28 mouse cellular contexts compared by ENCODE assay signal in the genomic region with DNA sequence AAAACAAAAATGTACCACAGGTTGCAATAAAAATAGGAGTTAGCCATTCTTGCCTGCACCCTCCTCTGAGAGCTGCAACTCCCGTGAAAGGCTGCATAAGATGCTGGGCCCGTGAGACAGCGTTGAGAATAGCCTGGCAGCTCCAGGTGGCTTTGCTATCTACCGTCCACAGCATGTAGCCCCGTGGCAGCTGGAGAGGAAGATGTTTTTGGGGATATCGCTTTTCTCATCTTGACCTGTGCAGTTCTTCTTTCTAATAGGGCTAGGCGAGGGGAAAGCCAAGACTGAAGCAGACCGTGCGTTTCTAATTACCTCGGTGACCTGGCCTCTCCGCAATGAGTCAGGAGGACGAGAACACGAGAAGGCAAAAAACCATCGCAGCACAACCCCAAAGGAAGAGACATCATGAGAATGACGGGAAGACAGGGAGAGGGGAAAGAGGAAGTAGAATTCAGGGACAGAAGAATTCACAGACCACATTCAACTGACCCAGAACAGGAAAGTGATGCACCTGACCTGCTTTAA. TPM values are rescaled to one million over a fixed set of nuclear protein-coding genes. Genes with fewer than 3 reads are reported as not detected.
DNase-seq lines count a peak whose midpoint lies in the region; ATAC-seq and TF ChIP-seq lines count a peak whose summit lies in the region.
"Had no signal": no experiment of that assay in that cellular context is flagged by ENCODE, and none has a peak within 500 bp of the region (broad histone marks: within the 10 kb centered on the region; RNA-seq: fewer than 3 reads in every experiment).

No protein-coding gene starts in this region.

- ATAC-seq in kidney, embryonic 14.5 days (ENCODE audit: low FRiP score, low TSS enrichment), result peak; percentile 28; the same call in 1 of the 2 replicates
- ATAC-seq in granulocyte monocyte progenitor cell, adult 5-6 weeks (replicated peaks; ENCODE audit: poor library complexity, severe bottlenecking), result peak; percentile 78
- ATAC-seq in megakaryocyte-erythroid progenitor cell, adult 5-6 weeks (replicated peaks; ENCODE audit: low FRiP score, low TSS enrichment, poor library complexity, severe bottlenecking), result peak; percentile 34; the same call in 1 of the 2 replicates
- no peak for ATAC-seq in midbrain, postnatal 0 days (ENCODE audit: low FRiP score)
- ATAC-seq: forebrain, embryonic 15.5 days; intestine, embryonic 15.5 days; Patski had no signal

- 51% methylated on average over 15 of the region's 15 CpGs for WGBS in kidney, embryonic 14.5 days
- WGBS in midbrain, postnatal 0 days, result 88% methylated on average over 15 of the region's 15 CpGs

- no peak overlapping the region for H3K9ac ChIP-seq in kidney, embryonic 14.5 days (ENCODE audit: low read depth, low read length)
- H3K9ac ChIP-seq in midbrain, postnatal 0 days (replicated peaks; ENCODE audit: low read length, poor library complexity, severe bottlenecking), result no peak overlapping the region
- H3K9ac ChIP-seq: embryonic facial prominence, embryonic 13.5 days; forebrain, embryonic 12.5 days; forebrain, embryonic 15.5 days; heart, embryonic 13.5 days; hindbrain, embryonic 12.5 days; hindbrain, embryonic 15.5 days; intestine, embryonic 15.5 days had no signal

- H3K4me3 ChIP-seq in kidney, embryonic 14.5 days (ENCODE audit: low read length), result no peak overlapping the region
- H3K4me3 ChIP-seq in midbrain, postnatal 0 days (ENCODE audit: low read depth, low read length), result no peak overlapping the region
- H3K4me3 ChIP-seq: embryonic facial prominence, embryonic 10.5 days; embryonic facial prominence, embryonic 13.5 days; erythroblast, embryonic 14.5 days; forebrain, embryonic 12.5 days; forebrain, embryonic 15.5 days; heart, adult 2 months; heart, embryonic 10.5 days; heart, embryonic 13.5 days; hindbrain, embryonic 12.5 days; hindbrain, embryonic 15.5 days; intestine, embryonic 15.5 days had no signal

- H3K27me3 ChIP-seq in kidney, embryonic 14.5 days (ENCODE audit: control insufficient read depth, insufficient read depth, low read length), result no peaks in the 10 kb centered on the region
- no peaks in the 10 kb centered on the region for H3K27me3 ChIP-seq in midbrain, postnatal 0 days (ENCODE audit: insufficient read depth, low read length)
- H3K27me3 ChIP-seq: embryonic facial prominence, embryonic 13.5 days; forebrain, embryonic 12.5 days; forebrain, embryonic 15.5 days; heart, embryonic 13.5 days; hindbrain, embryonic 12.5 days; hindbrain, embryonic 15.5 days; intestine, embryonic 15.5 days; Patski had no signal

- no peak overlapping the region for H3K4me2 ChIP-seq in kidney, embryonic 14.5 days (replicated peaks; ENCODE audit: low read depth, low read length)
- no peak overlapping the region for H3K4me2 ChIP-seq in midbrain, postnatal 0 days (ENCODE audit: low read depth, low read length, poor library complexity, severe bottlenecking)
- H3K4me2 ChIP-seq: embryonic facial prominence, embryonic 13.5 days; forebrain, embryonic 12.5 days; forebrain, embryonic 15.5 days; heart, embryonic 13.5 days; hindbrain, embryonic 12.5 days; hindbrain, embryonic 15.5 days; intestine, embryonic 15.5 days had no signal

- H3K4me1 ChIP-seq in kidney, embryonic 14.5 days (ENCODE audit: control insufficient read depth, insufficient read depth, low read length), result no peaks in the 10 kb centered on the region
- no peaks in the 10 kb centered on the region for H3K4me1 ChIP-seq in midbrain, postnatal 0 days (ENCODE audit: insufficient read depth, low read length)
- H3K4me1 ChIP-seq: forebrain, embryonic 12.5 days; forebrain, embryonic 15.5 days; heart, embryonic 10.5 days; hindbrain, embryonic 12.5 days; hindbrain, embryonic 15.5 days; intestine, embryonic 15.5 days had no signal

- TF ChIP-seq CTCF in midbrain, postnatal 0 days (IDR thresholded peaks at IDR 0.05), result no peak

- H3K36me3 ChIP-seq in kidney, embryonic 14.5 days (ENCODE audit: control insufficient read depth, insufficient read depth, low read length), result peaks cover 8% of the 10 kb centered on the region
- peaks cover 7% of the 10 kb centered on the region for H3K36me3 ChIP-seq in midbrain, postnatal 0 days (ENCODE audit: insufficient read depth, low read length)
- H3K36me3 ChIP-seq: intestine, embryonic 15.5 days had no signal

- DNase-seq in kidney, postnatal 14 days, result no peak
- DNase-seq in A20 (ENCODE audit: low read depth, low spot score), result peak; percentile 58
- no peak for DNase-seq in midbrain, postnatal 0 days (ENCODE audit: low spot score)
- DNase-seq in embryo, embryonic 9.5 days (ENCODE audit: extremely low spot score), result no peak
- DNase-seq: adrenal gland, postnatal 10 days; adrenal gland, postnatal 36 days; cerebellum, adult 18-20 months; cerebellum, adult 9-10 months; cerebellum, postnatal 14 days; gastrocnemius, postnatal 10 days; heart, adult 2 months; heart, postnatal 14 days; heart, postnatal 4 days had no signal

- no peaks in the 10 kb centered on the region for H3K9me3 ChIP-seq in kidney, embryonic 14.5 days (ENCODE audit: control insufficient read depth, low read length)
- no peaks in the 10 kb centered on the region for H3K9me3 ChIP-seq in midbrain, postnatal 0 days (ENCODE audit: low read length)
- H3K9me3 ChIP-seq: embryonic facial prominence, embryonic 10.5 days; embryonic facial prominence, embryonic 13.5 days; forebrain, embryonic 12.5 days; forebrain, embryonic 15.5 days; G1E; heart, embryonic 10.5 days; heart, embryonic 13.5 days; hindbrain, embryonic 12.5 days; hindbrain, embryonic 15.5 days; intestine, embryonic 15.5 days had no signal

- H3K27ac ChIP-seq in kidney, embryonic 14.5 days (ENCODE audit: low read depth, low read length), result no peak overlapping the region
- H3K27ac ChIP-seq in midbrain, postnatal 0 days (ENCODE audit: low read depth, low read length), result no peak overlapping the region
- H3K27ac ChIP-seq: embryonic facial prominence, embryonic 10.5 days; embryonic facial prominence, embryonic 13.5 days; forebrain, embryonic 12.5 days; forebrain, embryonic 15.5 days; heart, adult 2 months; heart, embryonic 13.5 days; hindbrain, embryonic 12.5 days; hindbrain, embryonic 15.5 days; intestine, embryonic 15.5 days had no signal

RNA-seq across cellular contexts. Expression of a gene that starts 29.8 kb away (rescaled TPM):
- polyA plus RNA-seq in kidney, embryonic 14.5 days (2014; fragmentation: Nextera tagmentation; extraction: Ambion mirVana), result 57.5 and 59.1 TPM in 2 replicates
- 49.8 and 58.1 TPM in 2 replicates for total RNA-seq in granulocyte monocyte progenitor cell, adult 5-6 weeks (2014; fragmentation: Nextera tagmentation)
- 55.8 and 65.4 TPM in 2 replicates for total RNA-seq in granulocyte monocyte progenitor cell, adult 5-6 weeks (2017)
- total RNA-seq in megakaryocyte-erythroid progenitor cell, adult 5-6 weeks (2014; fragmentation: Nextera tagmentation), result 52.6 and 57.6 TPM in 2 replicates
- total RNA-seq in megakaryocyte-erythroid progenitor cell, adult 5-6 weeks (2017), result 60.9 and 74.7 TPM in 2 replicates
- total RNA-seq in midbrain, postnatal 0 days (2014; rRNA removed), result 41.8 and 48.9 TPM in 2 replicates
- polyA plus RNA-seq in midbrain, postnatal 0 days (2015; fragmentation: Nextera tagmentation; extraction: Ambion mirVana), result 51.5 and 52.8 TPM in 2 replicates

RNA-seq across cellular contexts. Expression of a gene that starts 29.9 kb away (rescaled TPM):
- 53.6 and 70.3 TPM in 2 replicates for polyA plus RNA-seq in kidney, embryonic 14.5 days (2014; fragmentation: Nextera tagmentation; extraction: Ambion mirVana)
- 25.2 and 33.8 TPM in 2 replicates for total RNA-seq in granulocyte monocyte progenitor cell, adult 5-6 weeks (2014; fragmentation: Nextera tagmentation)
- total RNA-seq in granulocyte monocyte progenitor cell, adult 5-6 weeks (2017), result 22.0 and 25.1 TPM in 2 replicates
- total RNA-seq in megakaryocyte-erythroid progenitor cell, adult 5-6 weeks (2014; fragmentation: Nextera tagmentation), result 33.3 and 42.7 TPM in 2 replicates
- total RNA-seq in megakaryocyte-erythroid progenitor cell, adult 5-6 weeks (2017), result 24.8 and 30.4 TPM in 2 replicates
- total RNA-seq in midbrain, postnatal 0 days (2014; rRNA removed), result 19.6 and 21.9 TPM in 2 replicates
- polyA plus RNA-seq in midbrain, postnatal 0 days (2015; fragmentation: Nextera tagmentation; extraction: Ambion mirVana), result 37.4 and 38.7 TPM in 2 replicates
